Comparison of ENCODE assay signal across 10 mouse cellular contexts in the genomic region with DNA sequence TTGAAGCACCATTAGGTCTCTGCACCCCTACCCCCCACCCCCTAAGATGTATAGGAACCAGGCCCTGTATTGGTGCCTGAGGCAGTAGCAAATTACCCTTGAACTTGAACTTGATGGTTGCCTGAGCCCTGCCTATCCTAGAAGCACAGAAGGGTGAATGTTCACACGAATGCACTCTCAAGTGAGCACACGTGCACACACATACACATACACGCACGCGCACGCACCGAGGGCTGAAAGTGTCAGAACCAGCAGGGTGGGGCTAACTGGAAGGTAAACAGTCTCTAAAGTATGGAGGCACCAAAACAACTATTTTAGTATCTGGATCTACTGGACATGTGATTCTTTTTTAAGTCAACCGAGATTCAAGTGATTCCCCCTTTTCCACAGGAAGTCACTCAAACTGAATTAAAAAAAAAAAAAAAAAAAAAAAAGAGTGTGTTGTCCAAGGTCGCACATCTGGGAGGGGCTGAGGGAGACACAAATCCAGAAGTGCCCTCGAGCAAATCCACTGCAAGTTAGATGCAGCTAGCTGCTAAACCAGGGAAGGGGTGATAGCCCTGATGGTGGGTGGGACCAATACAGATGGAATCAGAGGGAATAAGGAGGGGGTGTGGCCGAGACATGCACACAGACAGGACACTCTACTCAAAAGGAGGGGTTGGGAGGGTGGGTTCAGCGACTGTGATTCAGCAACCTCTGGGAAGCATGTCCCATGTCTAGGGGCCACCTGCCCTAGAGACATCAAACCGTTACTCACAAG.
DNase-seq lines count a peak whose midpoint lies in the region; ATAC-seq lines count a peak whose summit lies in the region.
"Had no signal": no experiment of that assay in that cellular context is flagged by ENCODE, and none has a peak within 500 bp of the region (broad histone marks: within the 10 kb centered on the region; RNA-seq: fewer than 3 reads in every experiment).

No protein-coding gene starts in this region.

- no peak for ATAC-seq in hindbrain, embryonic 13.5 days (ENCODE audit: low FRiP score)
- no peak for ATAC-seq in embryonic facial prominence, embryonic 11.5 days (replicated peaks; ENCODE audit: insufficient number of reproducible peaks, low FRiP score, low TSS enrichment, low read depth)
- ATAC-seq in limb, embryonic 12.5 days (ENCODE audit: insufficient number of reproducible peaks, insufficient read depth, low FRiP score, low TSS enrichment, low read depth) = no peak
- ATAC-seq in frontal cortex, adult (ENCODE audit: low TSS enrichment) = no peak
- no peak for ATAC-seq in megakaryocyte-erythroid progenitor cell, adult 5-6 weeks (replicated peaks; ENCODE audit: low FRiP score, low TSS enrichment, poor library complexity, severe bottlenecking)

- H3K36me3 ChIP-seq in hindbrain, embryonic 13.5 days = no peaks in the 10 kb centered on the region
- H3K36me3 ChIP-seq in hindbrain, embryonic 10.5 days = no peaks in the 10 kb centered on the region
- H3K36me3 ChIP-seq in embryonic facial prominence, embryonic 11.5 days (replicated peaks; ENCODE audit: control insufficient read depth, insufficient read depth, low read depth, low read length) = no peaks in the 10 kb centered on the region
- H3K36me3 ChIP-seq in limb, embryonic 12.5 days = no peaks in the 10 kb centered on the region
- H3K36me3 ChIP-seq: midbrain, embryonic 15.5 days had no signal

- no peaks in the 10 kb centered on the region for H3K9me3 ChIP-seq in hindbrain, embryonic 13.5 days
- H3K9me3 ChIP-seq in hindbrain, embryonic 10.5 days = no peaks in the 10 kb centered on the region
- H3K9me3 ChIP-seq in embryonic facial prominence, embryonic 11.5 days (replicated peaks; ENCODE audit: control insufficient read depth, low read length) = no peaks in the 10 kb centered on the region
- no peaks in the 10 kb centered on the region for H3K9me3 ChIP-seq in limb, embryonic 12.5 days
- H3K9me3 ChIP-seq: midbrain, embryonic 15.5 days had no signal

- peak overlapping the region; percentile 65 for H3K27ac ChIP-seq in hindbrain, embryonic 13.5 days
- H3K27ac ChIP-seq in hindbrain, embryonic 10.5 days = no peak overlapping the region
- peak overlapping the region; percentile 73; the same call in 1 of the 2 replicates for H3K27ac ChIP-seq in embryonic facial prominence, embryonic 11.5 days (replicated peaks; ENCODE audit: low read depth, low read length)
- H3K27ac ChIP-seq in limb, embryonic 12.5 days = peak overlapping the region; percentile 78

- H3K9ac ChIP-seq in hindbrain, embryonic 13.5 days = no peak overlapping the region
- peak overlapping the region; percentile 10; the same call in 1 of the 2 replicates for H3K9ac ChIP-seq in embryonic facial prominence, embryonic 11.5 days (replicated peaks; ENCODE audit: low read length)
- no peak overlapping the region for H3K9ac ChIP-seq in limb, embryonic 12.5 days (replicated peaks)
- H3K9ac ChIP-seq: midbrain, embryonic 15.5 days had no signal

- peaks cover 60% of the 10 kb centered on the region for H3K4me1 ChIP-seq in hindbrain, embryonic 13.5 days (replicated peaks)
- peaks cover 80% of the 10 kb centered on the region for H3K4me1 ChIP-seq in hindbrain, embryonic 10.5 days (replicated peaks)
- H3K4me1 ChIP-seq in embryonic facial prominence, embryonic 11.5 days (ENCODE audit: control insufficient read depth, insufficient read depth, low read length) = peaks cover 35% of the 10 kb centered on the region
- H3K4me1 ChIP-seq in limb, embryonic 12.5 days (replicated peaks) = peaks cover 93% of the 10 kb centered on the region

- H3K4me3 ChIP-seq in hindbrain, embryonic 13.5 days = no peak overlapping the region
- no peak overlapping the region for H3K4me3 ChIP-seq in hindbrain, embryonic 10.5 days
- H3K4me3 ChIP-seq in embryonic facial prominence, embryonic 11.5 days (ENCODE audit: low read depth, low read length) = no peak overlapping the region
- H3K4me3 ChIP-seq in limb, embryonic 12.5 days (replicated peaks) = no peak overlapping the region
- H3K4me3 ChIP-seq: midbrain, embryonic 15.5 days had no signal

- H3K4me2 ChIP-seq in hindbrain, embryonic 13.5 days = no peak overlapping the region
- H3K4me2 ChIP-seq in embryonic facial prominence, embryonic 11.5 days (ENCODE audit: low read depth, low read length) = no peak overlapping the region
- no peak overlapping the region for H3K4me2 ChIP-seq in limb, embryonic 12.5 days
- H3K4me2 ChIP-seq: midbrain, embryonic 15.5 days had no signal

- no peaks in the 10 kb centered on the region for H3K27me3 ChIP-seq in hindbrain, embryonic 13.5 days
- H3K27me3 ChIP-seq in hindbrain, embryonic 10.5 days (ENCODE audit: insufficient read depth, poor library complexity, severe bottlenecking) = no peaks in the 10 kb centered on the region; the same call in 1 of the 2 replicates
- no peaks in the 10 kb centered on the region for H3K27me3 ChIP-seq in embryonic facial prominence, embryonic 11.5 days (ENCODE audit: control insufficient read depth, insufficient read depth, low read length)
- no peaks in the 10 kb centered on the region for H3K27me3 ChIP-seq in limb, embryonic 12.5 days
- H3K27me3 ChIP-seq: midbrain, embryonic 15.5 days had no signal

- no peak for DNase-seq in hindbrain, embryonic 10.5 days (ENCODE audit: low spot score)
- DNase-seq in 3T3-L1 (ENCODE audit: low read depth, low spot score) = peak; percentile 50
- DNase-seq in embryonic facial prominence, embryonic 11.5 days (ENCODE audit: low spot score) = no peak
- no peak for DNase-seq in adrenal gland, adult 18-20 months (ENCODE audit: low spot score in 2 of 2)
- DNase-seq: right cerebral cortex, postnatal 14 days had no signal

- 84% methylated on average over 13 of the region's 13 CpGs for WGBS in hindbrain, embryonic 13.5 days
- 84% methylated on average over 13 of the region's 13 CpGs for WGBS in hindbrain, embryonic 10.5 days
- 65% methylated on average over 13 of the region's 13 CpGs for WGBS in embryonic facial prominence, embryonic 11.5 days
- 64% methylated on average over 13 of the region's 13 CpGs for WGBS in limb, embryonic 12.5 days
